Mouse (Mus musculus): ENCODE results near the gene Olfr1510. TPM values are rescaled to one million over a fixed set of nuclear protein-coding genes. Genes with fewer than 3 reads are reported as not detected.
"Not testable (repeated sequence)": the region's sequence is repeated elsewhere in the genome, so short reads cannot be mapped to it uniquely, and the experiment has no call there.

The Olfr1510 gene
- not detected for total RNA-seq (2021)
- long read RNA-seq, experiment 1, result 0 reads
- long read RNA-seq, experiment 2, result 0 reads

DNA sequence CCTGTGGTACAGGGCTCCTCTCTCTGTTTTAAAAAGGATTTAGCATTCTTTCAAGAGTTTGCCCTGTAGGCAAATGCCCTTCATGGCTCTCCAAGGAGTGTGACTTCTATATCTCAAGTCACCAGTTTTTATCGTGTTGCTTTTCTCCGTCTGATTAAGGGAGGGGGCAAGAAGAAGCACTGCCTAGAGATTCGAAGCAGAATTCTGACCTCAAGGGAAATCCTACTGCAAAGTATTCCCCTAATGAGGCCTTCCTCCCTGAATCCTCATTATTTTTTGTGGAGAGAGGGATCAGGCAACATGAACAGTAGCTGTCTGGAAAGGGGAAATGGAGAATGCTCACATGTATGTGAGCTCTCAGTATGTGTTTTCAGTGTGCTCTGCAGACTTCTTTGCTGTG lies at the start of gene Olfr1510:
Gene Olfr1510 (minus strand): TSS at position 101 of the 400 bp plus-strand sequence.
- no peak for DNase-seq (ENCODE audit: low spot score)

GRCm38 (mm10) chr14:52461928-52462327 lies 47.8 kb upstream of the Olfr1510 start:
- DNase-seq (ENCODE audit: low spot score), result no peak

GRCm38 (mm10) chr14:52451138-52451537 lies 37.0 kb upstream of the Olfr1510 start:
- DNase-seq (ENCODE audit: low spot score), result no peak

DNA sequence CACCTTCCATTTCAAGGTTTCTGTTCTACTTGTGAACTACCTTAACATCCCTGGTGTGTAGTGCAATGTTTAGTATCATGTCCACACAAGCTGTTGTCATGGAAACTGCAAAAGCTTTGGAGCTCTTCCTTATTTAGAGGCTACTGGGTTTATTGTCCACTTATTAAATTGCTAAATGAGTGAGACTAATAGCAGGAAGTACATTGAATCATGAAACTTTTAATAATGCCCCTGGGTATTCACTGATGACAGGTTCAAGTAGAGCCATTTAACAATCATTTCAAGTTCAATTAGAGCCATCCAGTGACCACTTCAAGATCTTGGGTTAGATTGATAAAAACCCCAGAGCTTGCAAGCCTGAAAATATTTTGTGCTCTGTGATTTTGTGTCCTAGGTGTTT lies 28.5 kb upstream of the Olfr1510 start, which contains the start of gene Olfr1509:
Gene Olfr1509 (plus strand): TSS at position 301 of the 400 bp plus-strand sequence.
- no peak for DNase-seq (ENCODE audit: low spot score)

- no peak for DNase-seq (ENCODE audit: low spot score)
Measured at GRCm38 (mm10) chr14:52427686-52428085, 13.5 kb upstream of the Olfr1510 start.

DNA sequence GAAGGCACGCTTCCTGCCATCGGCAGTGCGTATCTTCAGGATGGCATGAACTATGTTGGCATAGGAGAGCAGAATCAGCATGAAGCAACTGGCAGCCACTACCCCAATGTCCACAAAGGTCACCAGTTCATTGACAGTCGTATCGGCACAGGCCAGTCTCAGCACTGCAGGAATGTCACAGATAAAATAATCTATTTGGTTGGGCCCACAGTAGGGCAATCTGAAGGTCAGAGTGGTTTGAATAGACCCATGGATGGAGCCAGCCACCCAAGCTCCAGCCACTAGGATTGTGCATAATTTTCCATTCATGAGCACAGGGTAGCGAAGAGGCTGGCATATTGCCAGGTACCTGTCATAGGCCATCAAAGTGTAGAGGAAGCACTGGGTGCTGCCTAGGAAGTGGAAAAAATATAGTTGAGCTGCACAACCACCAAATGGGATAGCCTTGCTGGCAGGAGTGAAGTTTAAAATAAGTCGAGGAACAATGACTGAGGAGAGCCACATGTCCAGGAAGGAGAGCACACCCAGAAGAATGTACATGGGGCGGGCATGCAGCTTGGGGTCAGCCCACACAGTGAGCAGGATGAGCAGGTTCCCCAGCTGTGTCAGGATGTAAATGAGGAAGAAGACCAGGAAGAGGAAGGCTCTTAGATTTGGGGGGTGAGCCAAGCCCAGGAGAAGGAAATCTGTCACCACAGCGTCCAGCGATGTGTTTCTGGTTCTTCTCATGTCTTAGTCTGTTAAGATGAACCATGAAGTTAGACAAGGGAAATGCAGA lies 3.8 kb downstream of the Olfr1510 start:
- DNase-seq (ENCODE audit: low spot score), result not testable (repeated sequence)

- DNase-seq (ENCODE audit: low spot score), result no peak
Measured at GRCm38 (mm10) chr14:52397279-52397678, 16.9 kb downstream of the Olfr1510 start, which contains the start of gene Olfr1511. TSS of gene Olfr1511 (minus strand) at chr14:52397379.

GRCm38 (mm10) chr14:52390084-52390848 lies 23.9 kb downstream of the Olfr1510 start:
- DNase-seq (ENCODE audit: low spot score), result not testable (repeated sequence)

GRCm38 (mm10) chr14:52379068-52379467 lies 35.1 kb downstream of the Olfr1510 start, which contains the start of gene Olfr1512:
TSS of gene Olfr1512 (minus strand) at chr14:52379168.
- DNase-seq (ENCODE audit: low spot score), result no peak

DNA sequence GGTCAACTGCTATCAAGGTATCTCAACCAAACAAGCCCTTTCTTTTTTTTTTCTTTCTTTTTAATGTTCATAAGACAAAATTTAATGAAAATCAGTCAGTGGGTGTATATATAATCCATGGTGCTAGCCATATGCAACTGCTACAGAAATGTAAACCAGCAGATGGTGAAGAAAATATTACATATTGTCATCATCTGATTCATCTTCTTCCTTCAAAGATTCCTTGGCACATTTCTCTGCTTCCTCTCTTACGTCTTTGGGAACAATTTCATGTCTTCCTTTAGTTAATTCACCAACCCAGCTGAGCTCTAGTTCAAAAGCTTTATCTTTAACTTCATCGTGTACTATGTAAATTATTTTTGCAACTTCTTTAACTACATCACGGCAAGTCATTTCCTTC lies 45.4 kb downstream of the Olfr1510 start:
- DNase-seq (ENCODE audit: low spot score), result no peak

Other genes with a start within 250 kb of the Olfr1510 start
- 10 to 100 TPM; 13.0 to 14.2 TPM for gene Supt16, start 217.0 kb downstream of the Olfr1510 start, total RNA-seq (2021)
- gene Chd8, start 156.6 kb downstream of the Olfr1510 start, total RNA-seq (2021), result 10 to 100 TPM; 26.9 to 29.6 TPM
- gene Tox4, start 135.2 kb downstream of the Olfr1510 start, total RNA-seq (2021), result 10 to 100 TPM; 48.6 to 51.3 TPM
- 1 to 10 TPM; 2.3 TPM for gene Rab2b, start 134.8 kb downstream of the Olfr1510 start, total RNA-seq (2021)
- 10 to 100 TPM; 16.6 to 17.1 TPM for gene Mettl3, start 109.2 kb downstream of the Olfr1510 start, total RNA-seq (2021)
- gene Sall2, start 85.6 kb downstream of the Olfr1510 start, total RNA-seq (2021), result under 1 TPM; 0.39 to 0.57 TPM
- not detected for gene Olfr1513, start 58.0 kb downstream of the Olfr1510 start, total RNA-seq (2021)
- not detected for gene Olfr1512, start 35.2 kb downstream of the Olfr1510 start, total RNA-seq (2021)
- gene Olfr1511, start 17.0 kb downstream of the Olfr1510 start, total RNA-seq (2021), result not detected
- gene Olfr1509, start 28.6 kb upstream of the Olfr1510 start, total RNA-seq (2021), result not detected
- not detected for gene Olfr1508, start 53.1 kb upstream of the Olfr1510 start, total RNA-seq (2021)
- not detected for gene Olfr1507, start 81.4 kb upstream of the Olfr1510 start, total RNA-seq (2021)

Data from gastrocnemius, adult 18-20 months (tissue).